ENCODE assay signal across 8 mouse cellular contexts in genomic region chr6:71048199-71049094, GRCm38 (mm10).
A peak's percentile ranks its signal among the peaks of the same experiment; 100 is the strongest.
DNase-seq lines count a peak whose midpoint lies in the region; ATAC-seq and TF ChIP-seq lines count a peak whose summit lies in the region.

No protein-coding gene starts in this region.

- peak overlapping the region; percentile 41 for H3K4me2 ChIP-seq in liver, embryonic 14.5 days (ENCODE audit: low read depth)
- H3K4me2 ChIP-seq in neural tube, embryonic 14.5 days (ENCODE audit: low read depth, low read length) = peak overlapping the region; percentile 95

- no peaks in the 10 kb centered on the region for H3K36me3 ChIP-seq in spleen, adult 2 months (ENCODE audit: control insufficient read depth, insufficient read depth, low read length)
- no peaks in the 10 kb centered on the region for H3K36me3 ChIP-seq in liver, embryonic 14.5 days (replicated peaks; ENCODE audit: control insufficient read depth, insufficient read depth, low read depth)
- no peaks in the 10 kb centered on the region for H3K36me3 ChIP-seq in neural tube, embryonic 14.5 days (ENCODE audit: control insufficient read depth, insufficient read depth, low read length)

- ATAC-seq in hematopoietic stem cell, adult 5-6 weeks (replicated peaks in 1 of 2; ENCODE audit: insufficient read depth in 1 of 2, low FRiP score in 2 of 2, low TSS enrichment in 1 of 2, low read depth in 1 of 2, poor library complexity in 2 of 2, severe bottlenecking in 2 of 2) = peak; percentile 47 to 78
- ATAC-seq in liver, embryonic 14.5 days (ENCODE audit: insufficient read depth) = no peak
- peak; percentile 77 for ATAC-seq in neural tube, embryonic 14.5 days (ENCODE audit: low read depth)

- H3K27me3 ChIP-seq in cerebellum, adult 2 months (ENCODE audit: control insufficient read depth, insufficient read depth, low read length) = no peaks in the 10 kb centered on the region; the same call in 1 of the 2 replicates
- H3K27me3 ChIP-seq in spleen, adult 2 months (ENCODE audit: control insufficient read depth, insufficient read depth, low read length) = no peaks in the 10 kb centered on the region
- H3K27me3 ChIP-seq in liver, embryonic 14.5 days (ENCODE audit: control insufficient read depth, insufficient read depth, low read length) = peaks cover 12% of the 10 kb centered on the region
- H3K27me3 ChIP-seq in neural tube, embryonic 14.5 days (ENCODE audit: control insufficient read depth, insufficient read depth, low read length) = no peaks in the 10 kb centered on the region; the same call in 1 of the 2 replicates

- H3K9me3 ChIP-seq in liver, embryonic 14.5 days (ENCODE audit: control insufficient read depth, low read length) = no peaks in the 10 kb centered on the region
- no peaks in the 10 kb centered on the region for H3K9me3 ChIP-seq in neural tube, embryonic 14.5 days (ENCODE audit: control insufficient read depth, low read length)

- no peak for TF ChIP-seq EP300 in liver, embryonic 14.5 days (IDR thresholded peaks at IDR 0.05; ENCODE audit: low read depth)

- no peak for TF ChIP-seq POLR2A in cerebellum, adult 2 months (IDR thresholded peaks at IDR 0.05; ENCODE audit: borderline replicate concordance, insufficient read depth, low read length)
- no peak for TF ChIP-seq POLR2A in spleen, adult 2 months (IDR thresholded peaks at IDR 0.05; ENCODE audit: low read depth, low read length)

- no peak for TF ChIP-seq CTCF in cerebellum, adult 2 months (IDR thresholded peaks at IDR 0.05; ENCODE audit: borderline replicate concordance, insufficient read depth, low read depth, low read length)
- TF ChIP-seq CTCF in spleen, adult 2 months (IDR thresholded peaks at IDR 0.05; ENCODE audit: extremely low read depth, insufficient read depth, insufficient read length, insufficient replicate concordance) = no peak
- no peak for TF ChIP-seq CTCF in liver, embryonic 14.5 days (IDR thresholded peaks at IDR 0.05; ENCODE audit: low read depth)

- 3% methylated on average over 38 of the region's 38 CpGs for WGBS in cerebellum, adult 2 months
- WGBS in spleen, adult 2 months = 2% methylated on average over 38 of the region's 38 CpGs
- under 1% methylated on average over 38 of the region's 38 CpGs for WGBS in liver, embryonic 14.5 days (ENCODE audit: insufficient replicate concordance)
- WGBS in neural tube, embryonic 14.5 days = 3% methylated on average over 38 of the region's 38 CpGs

- no peaks in the 10 kb centered on the region for H3K4me1 ChIP-seq in cerebellum, adult 2 months (ENCODE audit: control insufficient read depth, insufficient read depth, low read length)
- H3K4me1 ChIP-seq in spleen, adult 2 months (ENCODE audit: control insufficient read depth, insufficient read depth, insufficient read length) = no peaks in the 10 kb centered on the region
- peaks cover 0 to 5% of the 10 kb centered on the region in 2 experiments; a peak in 1 of 4 replicates for H3K4me1 ChIP-seq in liver, embryonic 14.5 days (replicated peaks; ENCODE audit: control insufficient read depth in 2 of 2, insufficient read depth in 2 of 2, low read length in 1 of 2)
- no peaks in the 10 kb centered on the region for H3K4me1 ChIP-seq in neural tube, embryonic 14.5 days (ENCODE audit: control insufficient read depth, insufficient read depth, low read length)

- H3K4me3 ChIP-seq in cerebellum, adult 2 months (replicated peaks; ENCODE audit: insufficient read depth, low read depth, low read length) = no peak overlapping the region
- H3K4me3 ChIP-seq in spleen, adult 2 months (ENCODE audit: extremely low read depth, insufficient read depth, insufficient read length) = peak overlapping the region; percentile 32; the same call in 1 of the 2 replicates
- H3K4me3 ChIP-seq in liver, embryonic 14.5 days (ENCODE audit: insufficient read depth in 1 of 2, low read depth in 2 of 2, low read length in 2 of 2) = peak overlapping the region; percentile 11 to 19; a peak in 3 of 4 replicates
- peak overlapping the region; percentile 36 for H3K4me3 ChIP-seq in neural tube, embryonic 14.5 days (ENCODE audit: low read depth, low read length)

- peak; percentile 1 to 13 for DNase-seq in cerebellum, adult 2 months
- no peak for DNase-seq in cerebellum, adult 11-12 months
- peak in 1 of 2 experiments; percentile 9 for DNase-seq in spleen, adult 2 months (ENCODE audit: low read depth in 1 of 2, low spot score in 2 of 2)
- no peak for DNase-seq in spleen, adult 12 weeks (ENCODE audit: low spot score)
- no peak for DNase-seq in liver, embryonic 14.5 days (ENCODE audit: low read depth in 3 of 3, low spot score in 3 of 3)
- DNase-seq in MN1 (ENCODE audit: low spot score) = no peak

- H3K9ac ChIP-seq in liver, embryonic 14.5 days (replicated peaks) = no peak overlapping the region
- peak overlapping the region; percentile 52 for H3K9ac ChIP-seq in neural tube, embryonic 14.5 days (replicated peaks; ENCODE audit: low read depth, low read length)

- H3K27ac ChIP-seq in cerebellum, adult 2 months (ENCODE audit: insufficient read depth, low read length) = no peak overlapping the region
- H3K27ac ChIP-seq in spleen, adult 2 months (ENCODE audit: insufficient read depth, low read length) = no peak overlapping the region
- H3K27ac ChIP-seq in liver, embryonic 14.5 days = no peak overlapping the region
- no peak overlapping the region for H3K27ac ChIP-seq in neural tube, embryonic 14.5 days (ENCODE audit: low read depth, low read length)

Comparison
In these comparisons a context has a peak if more than half of its experiments do, and no peak if none do; other contexts are left out.
1. DNase-seq: peak in cerebellum, adult 2 months (2 of 2); none in cerebellum, adult 11-12 months (single experiment), spleen, adult 12 weeks (single experiment), liver, embryonic 14.5 days (0 of 3) and MN1 (single experiment).